Mouse (Mus musculus) embryonic facial prominence, embryonic 10.5 days (tissue): Measurements from ENCODE around the gene Gm19426. TPM values are rescaled to one million over a fixed set of nuclear protein-coding genes. Genes with fewer than 3 reads are reported as not detected.

Experiments used
- DNase-seq: peaks from one replicate; pipeline ENCODE4 v3.0.0-alpha.2; 2017; ENCODE audit warnings: low spot score
- H3K27ac ChIP-seq: fragments of 300-500 bp; sonication (generic); replicated peaks from 2 replicates; pipeline ENCODE4 v1.5.1; 2016; ENCODE audit warnings: mild to moderate bottlenecking
- H3K27me3 ChIP-seq: fragments of 300-500 bp; sonication (generic); replicated peaks from 2 replicates; pipeline ENCODE4 v1.6.1; 2016; ENCODE audit warnings: low read depth, mild to moderate bottlenecking; ENCODE audit not compliant: poor library complexity, severe bottlenecking
- H3K36me3 ChIP-seq: fragments of 300-500 bp; sonication (generic); replicated peaks from 2 replicates; pipeline ENCODE4 v1.6.1; 2016; ENCODE audit warnings: mild to moderate bottlenecking, moderate library complexity
- H3K4me1 ChIP-seq: fragments of 300-500 bp; sonication (generic); 2 replicates; pipeline ENCODE4 v1.6.1; 2016
- H3K4me3 ChIP-seq: fragments of 300-500 bp; sonication (generic); 2 replicates; pipeline ENCODE4 v1.5.1; 2016; ENCODE audit warnings: mild to moderate bottlenecking, moderate library complexity
- H3K9me3 ChIP-seq: fragments of 300-500 bp; sonication (generic); 2 replicates; pipeline ENCODE4 v1.6.1; 2016; ENCODE audit warnings: mild to moderate bottlenecking
- WGBS: fragments of 180-500 bp; shearing (Covaris S2); methylation state at CpG from one replicate; pipeline ENCODE4 v1.1.7; 2016; 5-methylcytosine and 5-hydroxymethylcytosine counted together
- microRNA counts: library from miRNA; unstranded; fragments of <30 nt; microRNA quantifications from one replicate; lab custom pipeline; 2017
- microRNA-seq: library from miRNA; unstranded; fragments of <30 nt; microRNA quantifications from one replicate; pipeline ENCODE4, GENCODE M21; 2017
- polyA plus RNA-seq: library from polyadenylated mRNA; unstranded; fragments of >200 nt; fragmentation: Nextera tagmentation; extraction: Ambion mirVana; gene quantifications from 2 replicates; pipeline ENCODE4 v1.2.1, GENCODE M21; 2016

The Gm19426 gene
- polyA plus RNA-seq, 1 experiment from 2014 or later: 9.5 TPM

DNA sequence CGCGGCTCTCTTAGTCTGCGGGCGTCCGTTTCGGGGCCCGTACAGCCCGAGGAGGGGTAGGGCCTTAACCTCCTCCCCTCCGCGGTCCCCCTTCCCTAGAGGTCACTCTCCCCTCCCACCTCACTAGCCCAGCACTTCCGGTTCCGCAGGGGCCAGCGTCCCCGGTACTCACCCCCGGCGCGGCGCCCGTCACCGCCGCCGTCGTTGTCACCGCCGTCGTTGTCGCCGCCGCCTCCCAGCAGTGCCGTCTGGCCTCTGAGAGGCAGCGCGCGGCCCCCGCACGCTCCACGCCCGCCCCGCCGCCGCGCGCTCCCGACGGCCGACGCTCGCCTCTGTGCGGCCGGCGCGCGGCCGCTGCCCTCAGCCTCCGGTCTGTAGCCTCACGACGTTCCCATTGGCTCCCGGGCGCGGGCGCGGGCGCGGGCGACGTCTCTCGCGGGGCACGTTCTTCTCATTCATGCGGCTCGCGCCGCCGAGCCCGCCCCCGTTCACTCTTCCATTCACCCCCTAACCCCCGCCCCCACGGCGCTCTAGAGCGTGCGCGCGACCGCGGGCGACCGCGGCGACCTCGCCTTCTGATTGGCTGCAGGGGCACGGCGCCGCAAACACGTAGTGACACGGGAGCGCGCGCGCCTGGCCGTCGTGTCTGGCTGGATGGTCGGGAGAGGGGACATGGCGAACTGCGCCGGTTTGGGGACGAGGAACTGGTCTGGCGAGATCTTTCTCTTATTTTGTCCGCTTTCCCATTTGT lies 28.5 kb downstream of the Gm19426 start, which contains the start of gene Zdhhc5:
Gene Zdhhc5 (minus strand): TSS at position 370 of the 751 bp plus-strand sequence.
- H3K27me3 ChIP-seq: no peaks in the 10 kb centered on the region
- H3K4me1 ChIP-seq: peaks cover 24% of the 10 kb centered on the region
- no peaks in the 10 kb centered on the region for H3K9me3 ChIP-seq
- H3K4me3 ChIP-seq: peak within 1 kb of the TSS; percentile 96
- H3K27ac ChIP-seq: peak within 1 kb of the TSS; percentile 96
- WGBS: under 1% methylated on average over 107 of the region's 107 CpGs
- DNase-seq: peak; percentile 99
- peaks cover 14% of the 10 kb centered on the region for H3K36me3 ChIP-seq

- Histone ChIP-seq H3K4me1 (peaks cover 24% of the 10 kb centered on the region), H3K9me3 (no peaks in the 10 kb centered on the region), H3K4me3 (peak overlapping the region; percentile 96), H3K27ac (peak overlapping the region; percentile 96), H3K27me3 (no peaks in the 10 kb centered on the region), H3K36me3 (peaks cover 20% of the 10 kb centered on the region)
- under 1% methylated on average over 26 of the region's 26 CpGs for WGBS
- DNase-seq: no peak
Measured at GRCm38 (mm10) chr2:84714422-84714810, 29.0 kb downstream of the Gm19426 start.

DNA sequence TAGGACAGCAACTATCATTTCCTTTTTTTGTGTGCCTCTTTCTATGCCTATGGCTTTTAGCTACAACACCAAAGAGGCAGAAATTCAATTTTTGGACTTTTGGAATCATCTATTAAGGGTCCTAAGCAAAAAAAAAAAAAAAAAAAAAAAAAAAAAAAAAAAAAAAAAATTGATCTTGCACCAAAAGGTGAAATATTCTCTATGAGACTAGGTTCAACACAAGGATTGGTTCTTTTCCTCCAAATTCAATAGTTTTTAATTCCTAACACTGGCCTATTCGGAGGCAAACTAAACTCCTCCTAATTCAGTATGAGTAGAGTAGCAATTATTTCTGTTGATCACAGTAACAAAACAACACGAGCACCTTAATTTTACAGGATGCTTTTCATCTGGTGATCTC lies 31.6 kb downstream of the Gm19426 start:
- no peak for DNase-seq
- Histone ChIP-seq H3K4me3 (no peak overlapping the region), H3K27me3 (no peaks in the 10 kb centered on the region), H3K36me3 (peaks cover 45% of the 10 kb centered on the region), H3K9me3 (no peaks in the 10 kb centered on the region), H3K27ac (no peak overlapping the region), H3K4me1 (peaks cover 26% of the 10 kb centered on the region)
- 92% methylated on average over 2 of the region's 2 CpGs for WGBS

GRCm38 (mm10) chr2:84707523-84707922 lies 35.9 kb downstream of the Gm19426 start:
- H3K4me3 ChIP-seq: no peak overlapping the region
- 64% methylated on average over 1 of the region's 1 CpGs for WGBS
- H3K9me3 ChIP-seq: no peaks in the 10 kb centered on the region
- no peak overlapping the region for H3K27ac ChIP-seq
- H3K27me3 ChIP-seq: no peaks in the 10 kb centered on the region
- DNase-seq: no peak
- peaks cover 4% of the 10 kb centered on the region; the same call in 1 of the 2 replicates for H3K4me1 ChIP-seq
- H3K36me3 ChIP-seq: peaks cover 86% of the 10 kb centered on the region

DNA sequence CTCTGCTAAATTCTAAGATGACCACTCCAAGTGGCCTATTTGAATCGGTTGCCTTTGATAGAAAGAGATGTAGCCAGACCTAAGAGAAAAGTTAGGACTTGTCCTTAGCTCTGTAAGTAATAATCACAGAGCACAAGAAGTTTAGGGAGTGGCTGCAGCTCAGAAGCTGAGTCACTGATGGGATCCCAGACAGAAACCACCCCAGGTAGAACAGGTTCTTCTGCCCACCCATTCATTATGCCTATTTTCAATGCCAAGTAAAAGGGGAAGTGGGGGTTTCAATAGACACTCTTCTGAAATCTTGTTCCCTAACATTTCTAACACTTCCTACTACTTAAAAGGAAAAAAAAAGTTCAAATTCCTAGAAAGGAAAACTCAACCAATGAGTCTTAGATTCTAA lies 38.2 kb downstream of the Gm19426 start:
- no peaks in the 10 kb centered on the region for H3K27me3 ChIP-seq
- no peak overlapping the region for H3K4me3 ChIP-seq
- 93% methylated on average over 1 of the region's 1 CpGs for WGBS
- no peak for DNase-seq
- peaks cover 94% of the 10 kb centered on the region for H3K36me3 ChIP-seq
- peaks cover 4% of the 10 kb centered on the region; the same call in 1 of the 2 replicates for H3K4me1 ChIP-seq
- no peaks in the 10 kb centered on the region for H3K9me3 ChIP-seq
- H3K27ac ChIP-seq: no peak overlapping the region

DNA sequence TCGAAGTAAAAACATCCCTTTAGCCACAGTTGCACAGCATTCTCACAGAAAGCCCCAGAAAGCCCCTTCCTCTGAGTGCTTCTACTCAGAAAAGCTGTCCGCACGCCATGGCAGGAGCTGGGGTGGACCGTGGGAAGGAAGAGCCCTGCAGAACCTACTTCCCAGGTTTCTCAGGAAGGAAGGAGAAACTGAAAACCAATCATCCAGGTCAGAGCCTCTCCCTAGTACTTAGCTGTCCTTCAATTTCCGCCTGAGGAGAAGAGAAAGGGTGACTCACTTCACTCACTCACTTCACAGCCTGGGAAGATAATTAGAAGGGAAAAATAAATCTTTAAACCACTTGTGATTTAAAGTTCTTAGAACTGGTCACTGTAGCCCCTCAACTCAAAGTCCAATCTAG lies 39.1 kb downstream of the Gm19426 start:
- DNase-seq: no peak
- peaks cover 94% of the 10 kb centered on the region for H3K36me3 ChIP-seq
- no peaks in the 10 kb centered on the region for H3K27me3 ChIP-seq

GRCm38 (mm10) chr2:84703497-84703896 lies 40.0 kb downstream of the Gm19426 start:
- Histone ChIP-seq H3K27me3 (no peaks in the 10 kb centered on the region), H3K36me3 (peaks cover 94% of the 10 kb centered on the region), H3K4me1 (peaks cover 4% of the 10 kb centered on the region; the same call in 1 of the 2 replicates), H3K9me3 (no peaks in the 10 kb centered on the region), H3K27ac (no peak overlapping the region), H3K4me3 (no peak overlapping the region)
- WGBS: 92% methylated on average over 1 of the region's 1 CpGs
- DNase-seq: no peak

More for the DNA sequence above, 39.1 kb downstream of the Gm19426 start:
- Histone ChIP-seq H3K27ac (no peak overlapping the region), H3K4me1 (peaks cover 4% of the 10 kb centered on the region; the same call in 1 of the 2 replicates), H3K4me3 (no peak overlapping the region), H3K9me3 (no peaks in the 10 kb centered on the region)
- WGBS: 76% methylated on average over 5 of the region's 5 CpGs

GRCm38 (mm10) chr2:84695007-84695695 lies 48.3 kb downstream of the Gm19426 start:
- 89% methylated on average over 5 of the region's 5 CpGs for WGBS
- H3K4me3 ChIP-seq: no peak overlapping the region
- peaks cover 98% of the 10 kb centered on the region for H3K36me3 ChIP-seq

More at GRCm38 (mm10) chr2:84695007-84695695, 48.3 kb downstream of the Gm19426 start:
- H3K4me1 ChIP-seq: no peaks in the 10 kb centered on the region
- H3K9me3 ChIP-seq: no peaks in the 10 kb centered on the region
- H3K27me3 ChIP-seq: no peaks in the 10 kb centered on the region
- DNase-seq: no peak
- no peak overlapping the region for H3K27ac ChIP-seq

MicroRNAs within 50 kb of the gene (microRNA counts, 519-probe panel; counts per million panel counts)
- 7,193 counts per million, percentile 97 among the panel's probes with 10 or more counts for microRNA mmu-miR-130a (lab: Ali Mortazavi, UCI)

Small RNA genes lying within 50 kb of the gene (microRNA-seq; reads per million reads assigned to microRNA genes)
- gene Mir130a: 35,145 reads per million, percentile 99 among the genes with 10 or more reads in this experiment

Other genes with a start within 250 kb of the Gm19426 start
- gene Ctnnd1, start 92.9 kb downstream of the Gm19426 start, polyA plus RNA-seq: 43.3 and 44.3 TPM in 2 replicates
- gene Btbd18, start 84.6 kb downstream of the Gm19426 start, polyA plus RNA-seq: 0.14 and 0.41 TPM in 2 replicates
- 505 and 520 TPM in 2 replicates for gene Selenoh, start 72.9 kb downstream of the Gm19426 start, polyA plus RNA-seq
- not detected in 2 replicates for gene Gm28635, start 65.6 kb downstream of the Gm19426 start, polyA plus RNA-seq
- gene Med19, start 65.3 kb downstream of the Gm19426 start, polyA plus RNA-seq: 45.3 and 46.4 TPM in 2 replicates
- 135 and 137 TPM in 2 replicates for gene Tmx2, start 64.5 kb downstream of the Gm19426 start, polyA plus RNA-seq
- 30.2 and 31.9 TPM in 2 replicates for gene Zdhhc5, start 28.5 kb downstream of the Gm19426 start, polyA plus RNA-seq
- 53.2 and 53.8 TPM in 2 replicates for gene Clp1, start 16.3 kb downstream of the Gm19426 start, polyA plus RNA-seq
- gene Ypel4, start 9.6 kb downstream of the Gm19426 start, polyA plus RNA-seq: 8.1 and 8.9 TPM in 2 replicates
- 16.6 and 18.7 TPM in 2 replicates for gene Serping1, start 31.8 kb upstream of the Gm19426 start, polyA plus RNA-seq
- gene Ube2l6, start 55.2 kb upstream of the Gm19426 start, polyA plus RNA-seq: 22.7 and 25.8 TPM in 2 replicates
- gene Smtnl1, start 79.0 kb upstream of the Gm19426 start, polyA plus RNA-seq: 0.21 and 0.27 TPM in 2 replicates
- 64.9 and 65.8 TPM in 2 replicates for gene Timm10, start 83.3 kb upstream of the Gm19426 start, polyA plus RNA-seq
- 30.4 and 35.4 TPM in 2 replicates for gene Slc43a1, start 95.2 kb upstream of the Gm19426 start, polyA plus RNA-seq
- gene Rtn4rl2, start 143.1 kb upstream of the Gm19426 start, polyA plus RNA-seq: 2.5 and 2.6 TPM in 2 replicates
- 29.5 and 30.8 TPM in 2 replicates for gene Slc43a3, start 192.9 kb upstream of the Gm19426 start, polyA plus RNA-seq
- 0.30 TPM in 1 of 2 replicates, not detected in the other for gene Prg2, start 236.8 kb upstream of the Gm19426 start, polyA plus RNA-seq
- gene Prg3, start 244.6 kb upstream of the Gm19426 start, polyA plus RNA-seq: not detected in 2 replicates